Mouse (Mus musculus): Measurements from ENCODE around the gene Grk5. TPM values are rescaled to one million over a fixed set of nuclear protein-coding genes. Genes with fewer than 3 reads are reported as not detected.
A peak's percentile ranks its signal among the peaks of the same experiment; 100 is the strongest.
"Not testable (repeated sequence)": the region's sequence is repeated elsewhere in the genome, so short reads cannot be mapped to it uniquely, and the experiment has no call there.

Grk5 gene
- 10 to 100 TPM; 10.9 to 15.4 TPM for total RNA-seq (2021)

DNA sequence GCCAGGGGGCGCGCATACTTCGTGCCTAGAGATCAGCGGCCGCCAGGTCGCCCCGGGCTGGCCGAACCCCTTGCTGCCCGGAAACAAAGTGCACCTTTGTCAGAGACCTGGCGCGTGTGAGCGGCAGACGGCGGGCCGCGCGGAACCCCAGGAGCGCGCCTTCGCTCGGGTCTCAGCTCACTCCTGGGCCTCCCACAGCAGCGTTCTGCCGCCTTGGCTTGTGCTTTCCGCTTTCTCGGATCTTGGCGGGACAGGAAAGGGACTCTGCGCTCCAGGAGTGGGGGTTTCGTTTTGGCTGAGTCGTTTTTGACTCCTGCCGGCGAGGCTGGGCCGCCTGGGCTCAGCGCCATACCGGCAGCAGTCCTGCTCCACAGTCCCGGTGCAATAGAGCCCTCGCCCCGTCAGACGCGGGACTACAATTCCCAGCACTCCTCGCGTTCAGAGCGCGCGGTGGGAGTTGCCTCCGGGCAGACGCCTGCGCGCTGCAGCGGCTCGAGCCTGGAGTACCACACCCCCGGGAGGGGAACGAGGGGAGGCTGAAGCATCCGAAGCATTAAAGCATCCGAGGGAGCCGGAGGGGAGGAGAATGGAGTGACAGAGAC, at the start of gene Grk5:
Gene Grk5 (plus strand): TSS at position 36 of the 602 bp plus-strand sequence.
- intact Hi-C loops (cut with DNase I): loop anchor here (2.0 kb wide), 1 partner anchor 195 kb away; no protein-coding TSS in a partner anchor

DNA sequence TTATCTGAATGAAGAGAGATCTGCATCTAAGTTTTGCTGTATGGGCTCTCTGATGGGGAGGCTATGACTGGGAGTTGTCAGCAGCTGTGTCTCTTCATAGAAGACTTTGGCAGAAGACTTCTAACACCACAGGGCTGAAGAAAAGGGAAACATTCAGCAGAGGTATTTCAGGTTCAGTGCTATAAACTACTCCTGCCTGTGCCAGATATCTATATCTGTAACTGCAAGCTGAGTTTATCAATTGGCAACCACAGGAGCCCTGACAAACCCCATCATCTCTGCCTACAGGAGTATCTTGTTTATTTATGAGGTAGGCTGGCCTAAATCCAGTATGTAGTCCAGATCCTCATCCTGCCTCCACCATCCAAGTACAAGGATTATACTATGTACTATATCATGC, 46.2 kb upstream of the Grk5 start:
- DNase-seq (ENCODE audit: extremely low spot score in 1 of 2, low spot score in 2 of 2): no peak
- intact Hi-C loops (cut with DNase I): no loop called here

More for the DNA sequence above, at the start of gene Grk5:
- DNase-seq (ENCODE audit: extremely low spot score in 1 of 2, low spot score in 2 of 2): peak; percentile 92 to 97

DNA sequence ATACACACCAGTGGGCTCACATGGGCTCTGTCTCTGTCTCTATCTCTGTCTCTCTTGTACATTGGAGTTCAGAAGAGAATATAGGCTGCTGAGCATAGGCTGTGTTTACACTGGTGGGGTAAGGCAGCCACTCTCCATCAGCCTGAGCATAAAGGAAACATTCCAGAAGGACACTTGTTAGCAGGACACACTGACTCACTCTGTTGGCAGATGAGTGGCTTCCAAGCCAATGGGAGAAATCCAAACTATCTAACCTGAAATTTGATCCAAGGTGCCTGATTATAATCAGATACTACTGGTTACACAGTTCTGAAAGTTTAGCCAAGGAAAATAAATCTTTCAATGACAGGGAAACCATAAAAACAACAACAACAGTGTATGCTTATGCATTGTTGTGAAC, 43.8 kb upstream of the Grk5 start:
- DNase-seq (ENCODE audit: extremely low spot score in 1 of 2, low spot score in 2 of 2): no peak
- intact Hi-C loops (cut with DNase I): no loop called here

DNA sequence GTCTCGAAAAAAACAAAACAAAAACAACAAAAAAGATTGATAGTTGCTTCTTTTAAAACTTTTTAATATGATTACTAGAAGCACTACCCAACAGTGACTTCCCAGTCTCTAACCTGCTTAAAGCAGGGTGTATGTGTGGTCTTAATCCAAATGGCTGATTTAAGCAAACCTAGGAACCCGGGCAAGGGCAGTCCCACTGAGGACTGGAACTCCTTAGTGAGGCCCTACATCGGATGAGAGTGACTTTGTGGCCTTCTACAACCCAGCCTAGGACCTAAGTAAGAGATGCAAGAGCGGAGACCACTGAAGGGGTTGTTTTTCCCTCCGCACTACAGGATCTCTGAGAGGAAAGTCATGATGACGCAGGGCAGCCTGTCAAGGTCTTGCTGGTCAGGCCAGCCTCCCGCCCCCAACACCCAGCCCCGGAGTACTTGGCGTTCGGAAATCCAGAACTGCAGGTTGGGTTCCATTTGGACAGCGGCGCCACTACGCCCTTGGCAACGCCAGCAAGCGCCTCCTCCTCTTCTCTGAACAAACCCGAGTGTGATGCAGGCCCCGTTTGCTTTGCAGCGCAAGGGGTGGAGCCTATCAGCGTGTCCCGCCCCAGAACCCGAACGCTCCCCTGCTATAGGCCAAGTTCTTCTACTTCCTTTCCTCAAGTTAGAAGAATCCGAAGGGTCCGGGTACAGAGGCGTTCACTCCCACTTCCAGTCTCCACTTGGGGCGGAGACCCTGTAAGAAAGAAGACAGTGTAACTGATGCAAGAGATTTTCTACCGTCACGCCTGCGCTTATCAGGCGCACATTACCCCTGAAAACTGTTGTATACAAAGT, 28.5 kb upstream of the Grk5 start, which contains the start of gene Sfxn4:
Gene Sfxn4 (minus strand): TSS at position 612 of the 833 bp plus-strand sequence.
- intact Hi-C loops (cut with DNase I): no loop called here
- peak; percentile 86 to 94 for DNase-seq (ENCODE audit: extremely low spot score in 1 of 2, low spot score in 2 of 2)

DNA sequence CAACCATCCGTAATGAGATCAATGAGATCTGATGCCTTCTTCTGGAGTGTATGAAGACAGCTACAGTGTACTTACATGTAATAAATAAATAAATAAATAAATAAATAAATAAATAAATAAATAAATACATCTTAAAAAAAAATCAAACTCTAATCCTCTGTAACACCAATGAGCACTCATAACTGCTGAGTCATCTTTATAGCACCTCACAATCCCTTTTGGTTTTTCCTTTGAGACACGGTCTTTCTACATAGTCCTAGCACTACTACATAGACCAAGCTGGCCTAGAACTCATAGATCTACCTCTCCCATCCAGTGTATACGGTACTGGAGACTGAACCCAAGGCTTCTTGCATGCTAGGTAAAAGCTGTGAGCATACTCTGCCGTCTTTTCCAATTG, 23.4 kb upstream of the Grk5 start:
- DNase-seq (ENCODE audit: extremely low spot score in 1 of 2, low spot score in 2 of 2); intact Hi-C loops (cut with DNase I): not testable (repeated sequence)

DNA sequence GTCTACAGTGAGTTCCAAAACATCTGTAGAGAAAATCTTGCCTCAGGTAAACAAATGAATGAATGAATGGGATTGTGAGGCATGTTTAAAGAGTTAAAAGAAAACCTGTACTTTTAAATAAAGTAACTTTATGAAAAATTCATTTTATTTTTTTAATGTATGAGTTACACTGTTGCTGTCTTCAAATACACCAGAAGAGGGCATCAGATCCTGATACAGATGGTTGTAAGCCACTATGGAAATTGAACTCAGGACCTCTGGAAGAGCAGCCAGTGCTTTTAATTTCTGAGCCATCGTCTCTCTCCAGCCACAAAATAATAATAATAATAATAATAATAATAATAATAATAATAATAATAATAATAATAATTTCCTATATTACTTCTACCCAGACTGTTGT, 19.1 kb upstream of the Grk5 start:
- no peak for DNase-seq (ENCODE audit: extremely low spot score in 1 of 2, low spot score in 2 of 2)
- intact Hi-C loops (cut with DNase I): no loop called here

DNA sequence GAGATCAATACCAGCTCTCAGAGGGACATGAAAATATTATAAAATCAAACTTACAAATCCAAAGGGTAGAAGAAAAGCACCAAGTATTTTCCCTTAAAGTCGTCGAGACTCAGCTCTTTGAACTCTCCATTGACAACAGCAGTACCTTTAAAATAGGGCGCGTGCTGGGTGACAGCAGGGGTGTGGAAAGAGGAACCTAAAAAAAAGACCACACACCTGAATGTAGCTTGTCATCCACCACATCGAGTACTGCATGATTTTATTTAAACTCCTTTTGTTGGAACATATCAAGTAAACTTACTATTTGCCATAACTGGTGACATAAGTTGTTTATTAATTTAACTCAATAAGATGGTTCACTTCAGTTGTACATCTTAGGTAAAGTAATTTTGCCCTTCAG, 18.2 kb upstream of the Grk5 start:
- intact Hi-C loops (cut with DNase I): no loop called here
- DNase-seq (ENCODE audit: extremely low spot score in 1 of 2, low spot score in 2 of 2): no peak

DNA sequence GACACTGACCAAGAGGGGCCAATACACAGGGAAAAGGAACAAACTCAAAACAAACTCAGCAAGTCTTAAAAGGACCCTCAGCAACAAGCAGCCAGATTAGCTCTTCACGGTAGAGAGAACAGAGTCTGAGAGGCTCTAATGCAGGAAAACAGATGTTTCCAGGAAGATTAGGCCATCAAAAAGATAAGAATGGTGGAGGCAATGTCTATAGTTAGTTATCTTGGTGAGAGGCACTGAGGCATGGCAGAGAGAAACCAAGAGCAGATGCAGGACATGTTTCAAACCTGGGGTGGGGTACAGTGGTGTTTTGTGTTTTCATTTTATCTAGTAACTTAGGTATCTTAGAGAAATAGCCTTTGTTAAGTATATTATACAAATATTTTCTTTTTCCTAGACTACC, 17.3 kb upstream of the Grk5 start:
- intact Hi-C loops (cut with DNase I): no loop called here

DNA sequence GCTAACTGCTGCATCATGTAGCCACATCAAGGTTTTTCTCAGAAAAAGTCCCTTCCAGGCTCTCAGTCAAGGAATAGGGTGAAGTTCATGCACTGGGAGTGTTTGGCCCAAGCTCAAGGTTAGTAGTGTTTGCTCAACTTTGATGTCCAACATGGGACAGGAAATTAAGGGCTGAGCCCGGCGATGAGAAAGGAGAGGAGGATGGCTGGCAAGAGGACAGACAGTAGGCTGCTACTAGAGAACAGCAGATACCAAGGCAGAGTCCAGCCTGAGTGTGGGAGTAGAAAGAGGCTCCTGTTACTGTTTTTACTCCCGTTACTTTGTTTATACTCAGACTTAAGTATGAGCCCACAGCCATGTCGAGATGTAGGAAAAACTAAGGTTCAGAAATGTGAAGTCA, 16.0 kb upstream of the Grk5 start:
- peak in 1 of 2 experiments; percentile 50 for DNase-seq (ENCODE audit: extremely low spot score in 1 of 2, low spot score in 2 of 2)

More for the DNA sequence above, 17.3 kb upstream of the Grk5 start:
- DNase-seq (ENCODE audit: extremely low spot score in 1 of 2, low spot score in 2 of 2): no peak

DNA sequence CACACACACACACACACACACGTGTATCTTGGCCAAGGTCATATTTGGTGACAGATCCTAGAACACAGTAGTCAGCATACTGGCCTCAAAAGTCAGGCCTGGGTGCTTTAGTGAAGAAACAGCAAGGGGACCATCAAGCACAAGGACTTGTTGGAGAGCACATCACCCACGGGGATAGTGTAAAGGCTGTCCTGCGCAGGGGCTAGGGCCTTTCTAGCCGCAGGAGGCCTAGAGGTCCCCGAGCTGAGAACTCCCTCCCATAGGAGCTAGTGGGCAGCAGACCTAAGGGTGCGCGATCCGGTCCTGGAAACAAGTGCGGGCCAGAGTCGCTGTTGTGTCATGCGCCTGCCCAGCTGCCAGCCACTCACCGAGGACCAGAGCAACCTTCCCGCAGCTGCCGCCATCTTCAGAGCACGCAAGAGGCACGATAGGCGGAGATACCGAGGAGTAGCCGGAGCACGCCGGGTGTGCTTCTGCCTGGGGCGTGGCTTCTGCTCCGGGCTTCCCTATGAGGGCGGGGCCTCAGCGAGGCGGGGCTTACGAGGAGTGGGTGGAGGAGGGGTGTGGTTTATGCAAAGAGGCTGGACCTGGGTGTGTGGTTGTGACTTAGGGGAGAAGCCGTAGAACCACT, 15.4 kb upstream of the Grk5 start, which contains the start of gene Prdx3:
Gene Prdx3 (minus strand): TSS at position 493 of the 631 bp plus-strand sequence.
- DNase-seq (ENCODE audit: extremely low spot score in 1 of 2, low spot score in 2 of 2): peak; percentile 91 to 96
- intact Hi-C loops (cut with DNase I): no loop called here

More for the DNA sequence above, 16.0 kb upstream of the Grk5 start:
- intact Hi-C loops (cut with DNase I): no loop called here

DNA sequence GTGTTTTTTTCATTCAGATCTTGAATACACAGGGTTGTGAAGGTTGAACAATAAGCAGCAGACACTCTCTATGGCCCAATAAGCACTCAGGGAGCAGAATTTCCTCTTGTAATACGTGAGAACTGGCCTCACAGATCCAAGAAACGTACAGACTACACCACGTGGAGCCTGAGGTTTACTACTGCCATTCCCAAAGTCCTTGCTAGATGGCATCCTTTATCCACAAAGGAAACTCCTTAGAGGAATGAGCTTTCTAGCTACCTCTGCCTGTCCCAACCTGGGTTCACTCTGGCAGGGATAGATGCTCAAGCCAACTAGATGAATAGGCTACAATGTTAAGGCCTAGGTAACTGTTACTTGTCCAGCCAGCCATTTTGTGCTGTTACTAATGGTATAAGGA, 6.4 kb upstream of the Grk5 start:
- peak; percentile 20 to 42 for DNase-seq (ENCODE audit: extremely low spot score in 1 of 2, low spot score in 2 of 2)

DNA sequence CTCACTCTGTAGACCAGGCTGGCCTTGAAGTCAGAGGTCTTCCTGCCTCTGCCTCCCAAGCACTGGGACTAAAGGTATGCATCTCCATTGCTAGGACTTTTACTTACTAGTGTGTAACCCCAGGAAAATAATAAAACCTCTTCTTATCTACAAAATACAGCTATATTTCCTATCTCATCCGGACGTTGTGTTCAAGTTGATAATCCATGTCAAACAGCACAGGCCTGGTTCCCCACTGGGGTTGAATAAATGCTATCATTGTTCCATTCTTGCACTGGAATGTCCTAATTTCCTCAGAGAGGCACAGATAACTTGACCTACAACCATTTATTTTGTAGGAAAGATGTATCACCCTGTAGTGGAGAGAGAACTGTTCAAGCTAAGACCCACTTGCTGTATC, 1.9 kb upstream of the Grk5 start:
- intact Hi-C loops (cut with DNase I): loop anchor here (2.0 kb wide), 1 partner anchor 197 kb away; no protein-coding TSS in a partner anchor

More for the DNA sequence above, 6.4 kb upstream of the Grk5 start:
- intact Hi-C loops (cut with DNase I): loop anchor here (5.0 kb wide), 1 partner anchor 384 kb away; no protein-coding TSS in a partner anchor

DNA sequence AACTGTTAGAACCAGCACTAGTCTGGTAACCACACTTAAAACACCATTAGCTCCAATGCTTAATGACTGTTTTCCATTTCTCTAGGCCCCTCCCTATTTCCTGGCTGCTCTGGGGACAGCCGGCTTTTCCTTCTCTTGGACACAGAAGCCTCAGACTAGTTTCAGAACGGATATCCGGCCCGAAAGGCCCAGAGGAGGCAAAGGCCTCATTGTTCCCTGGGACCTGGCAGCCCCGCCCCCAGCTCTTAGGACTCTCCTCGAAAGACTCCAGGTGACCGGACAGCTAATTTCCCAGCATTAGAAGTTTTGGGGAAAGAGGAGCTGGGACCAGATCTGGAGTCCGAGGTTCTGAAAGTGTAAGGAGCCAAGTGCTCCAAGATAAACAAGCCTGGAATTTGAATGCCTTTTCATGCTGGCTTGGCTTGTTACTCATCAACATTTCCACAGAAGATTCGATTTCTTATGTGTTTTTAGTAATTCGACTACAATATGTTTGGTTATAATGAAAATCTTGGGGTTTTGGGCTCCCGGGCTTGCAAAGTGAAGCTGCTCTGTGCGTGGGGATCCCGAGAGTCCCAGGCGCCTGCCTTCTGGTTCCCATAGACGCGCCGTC, 342 bp upstream of the Grk5 start:
- DNase-seq (ENCODE audit: extremely low spot score in 1 of 2, low spot score in 2 of 2): peak; percentile 11 to 85
- intact Hi-C loops (cut with DNase I): loop anchor here (2.0 kb wide), 1 partner anchor 196 kb away; no protein-coding TSS in a partner anchor

More for the DNA sequence above, 1.9 kb upstream of the Grk5 start:
- DNase-seq (ENCODE audit: extremely low spot score in 1 of 2, low spot score in 2 of 2): no peak

DNA sequence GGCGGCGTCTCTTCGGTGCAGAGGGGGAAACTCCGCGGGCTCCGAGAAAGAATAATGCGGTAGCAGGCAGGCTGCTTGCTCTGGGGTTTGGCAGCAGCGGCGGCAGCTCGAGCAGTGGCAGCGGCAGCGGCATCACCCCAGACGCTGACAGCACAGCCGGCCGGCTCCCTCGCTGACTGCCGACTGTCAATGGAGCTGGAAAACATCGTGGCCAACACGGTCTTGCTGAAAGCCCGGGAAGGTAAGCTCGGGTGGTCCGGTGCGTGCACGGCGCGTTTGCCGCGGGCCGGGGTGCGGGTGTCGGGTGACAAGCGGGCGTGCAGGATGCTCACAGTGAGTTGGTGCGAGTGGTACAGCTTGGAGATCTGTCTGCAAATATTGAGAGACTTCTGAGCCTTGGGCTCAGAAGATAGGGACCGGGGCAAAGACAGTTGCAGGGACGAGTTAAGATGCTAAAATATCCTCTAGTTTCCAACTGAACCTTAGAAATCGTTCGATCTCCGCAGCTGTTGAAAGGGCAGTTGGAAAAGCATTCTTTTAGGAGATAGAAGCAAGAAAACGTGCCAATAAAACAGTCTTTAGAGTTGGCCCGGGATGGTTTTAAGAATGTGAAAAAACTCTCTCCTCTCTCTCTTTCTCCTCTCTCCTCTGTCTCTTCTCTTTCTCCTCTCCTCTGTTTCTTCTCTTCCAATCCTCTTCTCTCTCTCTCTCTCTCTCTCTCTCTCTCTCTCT, 1.0 kb downstream of the Grk5 start:
- DNase-seq (ENCODE audit: extremely low spot score in 1 of 2, low spot score in 2 of 2): peak; percentile 54 to 73
- intact Hi-C loops (cut with DNase I): no loop called here

DNA sequence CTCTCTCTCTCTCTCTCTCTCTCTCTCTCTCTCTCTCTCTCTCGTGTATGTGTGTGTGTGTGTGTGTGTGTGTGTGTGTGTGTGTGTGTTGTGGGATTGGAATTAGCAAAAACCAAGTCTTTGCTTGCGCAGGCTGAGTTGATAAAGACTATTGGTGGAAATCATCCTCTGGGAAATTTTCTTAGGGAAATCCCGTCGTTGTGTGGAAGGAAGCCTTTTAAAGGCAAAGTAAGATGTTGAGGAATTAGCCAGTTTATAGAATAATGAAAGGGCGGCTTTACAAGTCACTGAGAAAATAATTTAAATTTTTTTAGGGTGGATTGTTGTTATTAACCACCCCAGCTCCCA, 1.5 kb downstream of the Grk5 start:
- peak in 1 of 2 experiments; percentile 31 for DNase-seq (ENCODE audit: extremely low spot score in 1 of 2, low spot score in 2 of 2)
- intact Hi-C loops (cut with DNase I): no loop called here

DNA sequence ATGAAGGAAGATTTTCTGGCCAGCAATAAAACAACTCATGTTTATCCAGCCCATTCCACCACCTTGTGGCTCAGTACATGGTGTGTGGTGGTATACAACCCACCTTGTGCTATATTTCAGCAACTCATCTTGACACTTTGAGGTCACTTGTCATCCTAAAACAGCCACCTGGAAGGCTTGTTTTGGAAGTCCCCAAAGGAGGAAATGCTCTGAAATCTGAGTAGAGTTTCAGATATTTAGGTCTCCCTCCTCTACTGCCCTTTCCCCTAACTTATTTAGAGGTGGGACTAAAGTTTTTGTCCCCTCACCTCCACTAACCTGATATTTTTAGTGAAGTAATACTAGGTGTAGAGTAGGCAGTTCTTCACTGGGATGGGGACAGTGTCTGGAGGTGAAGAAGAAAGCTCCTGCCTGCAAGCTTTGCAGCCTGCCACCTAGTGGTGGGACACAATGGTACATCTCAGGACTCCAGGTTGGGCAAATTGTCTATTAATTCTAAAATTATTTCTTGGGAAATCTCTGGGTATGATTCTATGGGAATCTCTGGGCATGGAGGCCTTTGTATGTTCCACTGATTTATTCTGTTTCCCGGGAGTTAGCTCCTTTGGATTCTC, 2.5 kb downstream of the Grk5 start:
- intact Hi-C loops (cut with DNase I): no loop called here
- DNase-seq (ENCODE audit: extremely low spot score in 1 of 2, low spot score in 2 of 2): peak in 1 of 2 experiments; percentile 66

DNA sequence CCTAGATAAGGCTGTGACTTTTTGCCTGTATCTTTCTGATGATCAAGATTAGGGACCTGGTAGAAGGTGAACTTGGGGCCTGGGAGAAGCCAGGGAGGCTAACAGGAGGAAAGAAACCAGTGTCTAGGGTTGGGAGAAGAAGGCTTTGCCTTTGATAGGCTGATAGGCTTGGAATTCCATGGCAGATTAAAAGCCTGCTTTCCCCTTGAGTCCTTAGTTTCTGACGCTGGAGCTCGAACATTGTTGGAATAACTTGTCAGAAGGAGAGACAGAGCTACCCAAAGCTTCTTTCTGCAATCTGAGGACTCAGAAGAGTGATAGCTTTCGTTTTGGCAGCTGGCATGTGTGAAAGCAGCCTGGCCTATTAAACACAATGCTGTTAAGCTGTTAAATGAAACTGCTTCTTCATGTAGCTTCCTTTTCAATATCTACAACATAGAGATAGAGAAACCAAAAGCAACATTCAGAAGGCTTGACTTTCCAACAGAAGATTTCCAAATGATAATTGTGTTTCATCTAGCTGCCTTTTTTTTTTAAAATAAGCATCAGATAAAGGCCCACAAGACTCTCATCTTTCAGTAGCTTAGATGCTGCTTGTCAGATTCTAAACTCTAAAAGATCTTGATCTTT, 5.8 kb downstream of the Grk5 start:
- intact Hi-C loops (cut with DNase I): no loop called here
- DNase-seq (ENCODE audit: extremely low spot score in 1 of 2, low spot score in 2 of 2): no peak

DNA sequence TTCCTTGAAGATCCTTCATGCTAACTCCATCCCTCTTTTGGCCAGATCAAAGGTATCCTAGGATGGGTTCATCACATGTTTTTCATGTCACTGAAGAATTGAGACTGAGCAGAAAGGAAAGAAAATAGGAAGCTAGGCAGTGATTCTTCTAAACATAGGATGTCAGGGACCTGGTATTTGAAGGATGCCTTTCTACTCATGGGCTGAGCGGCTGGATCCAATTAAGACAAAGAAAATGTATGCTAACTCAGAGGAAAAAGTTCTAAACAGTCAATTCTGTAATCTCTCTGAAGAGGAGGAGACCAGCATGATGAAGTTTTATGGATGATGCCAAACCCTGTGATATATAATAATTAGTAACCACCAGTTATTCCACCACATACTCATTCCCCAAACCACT, 13.6 kb downstream of the Grk5 start:
- intact Hi-C loops (cut with DNase I): no loop called here
- DNase-seq (ENCODE audit: extremely low spot score in 1 of 2, low spot score in 2 of 2): no peak

All from left cerebral cortex, postnatal 10 days (tissue).